Mouse (Mus musculus): ENCODE results near the gene Fam173a.

Fam173a gene

GRCm38 (mm10) chr17:25796951-25797369 lies 4.3 kb upstream of the Fam173a start, which contains the start of gene Metrn:
Metrn (minus strand) TSS chr17:25797136.
- peak; percentile 94 for DNase-seq (ENCODE audit: low spot score)

GRCm38 (mm10) chr17:25796211-25796771 lies 3.6 kb upstream of the Fam173a start:
- peak; percentile 49 for DNase-seq (ENCODE audit: low spot score)

DNA sequence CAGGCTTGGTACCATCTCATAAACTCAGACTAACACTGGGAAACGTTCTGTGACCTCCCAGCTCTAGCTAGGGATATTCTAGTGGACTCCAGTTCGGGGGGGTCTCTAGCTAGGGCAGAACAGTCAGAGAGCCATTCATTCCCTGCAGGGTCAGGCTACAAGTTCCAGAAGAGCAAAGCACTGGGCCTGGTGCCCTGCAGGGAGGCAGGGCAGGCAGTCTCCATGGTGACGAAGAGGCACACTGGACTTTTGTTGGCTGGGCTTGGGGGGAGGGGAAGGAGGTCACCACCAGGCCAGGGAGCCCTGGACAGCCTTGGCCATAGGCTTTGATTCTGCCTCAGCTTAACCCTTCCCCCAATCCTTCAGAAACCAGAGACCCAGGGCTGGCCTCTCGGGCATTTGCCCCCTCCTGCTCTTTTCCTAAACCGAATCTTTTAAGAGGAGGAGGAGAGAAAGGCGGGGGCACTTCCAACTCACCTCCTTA lies 3.0 kb upstream of the Fam173a start, which contains the start of gene AC134908.4:
Gene AC134908.4 (minus strand): TSS at position 51 of the 484 bp plus-strand sequence.
- peak; percentile 96 for DNase-seq (ENCODE audit: low spot score)

- DNase-seq (ENCODE audit: low spot score), result no peak
These were observed 2.3 kb upstream of the Fam173a start for GRCm38 (mm10) chr17:25794998-25795397.

DNA sequence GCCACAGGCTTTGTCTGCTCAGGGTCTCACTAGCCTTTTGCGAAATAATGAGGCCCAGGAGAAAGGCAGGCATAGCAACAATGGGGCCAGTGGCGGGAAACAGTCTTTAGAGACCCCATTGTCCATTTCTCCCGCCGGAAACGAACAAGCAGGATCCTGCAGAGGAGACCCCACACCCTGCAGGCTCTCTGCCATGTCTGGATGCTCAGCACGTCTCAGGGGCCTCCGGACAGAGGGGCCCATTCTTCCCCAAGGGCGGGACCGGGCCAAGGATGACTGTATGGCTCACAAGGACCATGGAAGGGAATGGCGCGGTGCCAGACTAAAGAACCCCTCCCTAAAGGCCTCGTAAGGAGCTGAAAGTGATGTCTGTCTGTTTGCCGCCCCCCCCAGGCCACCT lies 1.5 kb upstream of the Fam173a start:
- peak; percentile 55 for DNase-seq (ENCODE audit: low spot score)

GRCm38 (mm10) chr17:25791843-25792527 lies 716 bp downstream of the Fam173a start:
- DNase-seq (ENCODE audit: low spot score), result peak; percentile 86

- peak; percentile 50 for DNase-seq (ENCODE audit: low spot score)
These were observed 1.3 kb downstream of the Fam173a start for GRCm38 (mm10) chr17:25791320-25791842.

DNA sequence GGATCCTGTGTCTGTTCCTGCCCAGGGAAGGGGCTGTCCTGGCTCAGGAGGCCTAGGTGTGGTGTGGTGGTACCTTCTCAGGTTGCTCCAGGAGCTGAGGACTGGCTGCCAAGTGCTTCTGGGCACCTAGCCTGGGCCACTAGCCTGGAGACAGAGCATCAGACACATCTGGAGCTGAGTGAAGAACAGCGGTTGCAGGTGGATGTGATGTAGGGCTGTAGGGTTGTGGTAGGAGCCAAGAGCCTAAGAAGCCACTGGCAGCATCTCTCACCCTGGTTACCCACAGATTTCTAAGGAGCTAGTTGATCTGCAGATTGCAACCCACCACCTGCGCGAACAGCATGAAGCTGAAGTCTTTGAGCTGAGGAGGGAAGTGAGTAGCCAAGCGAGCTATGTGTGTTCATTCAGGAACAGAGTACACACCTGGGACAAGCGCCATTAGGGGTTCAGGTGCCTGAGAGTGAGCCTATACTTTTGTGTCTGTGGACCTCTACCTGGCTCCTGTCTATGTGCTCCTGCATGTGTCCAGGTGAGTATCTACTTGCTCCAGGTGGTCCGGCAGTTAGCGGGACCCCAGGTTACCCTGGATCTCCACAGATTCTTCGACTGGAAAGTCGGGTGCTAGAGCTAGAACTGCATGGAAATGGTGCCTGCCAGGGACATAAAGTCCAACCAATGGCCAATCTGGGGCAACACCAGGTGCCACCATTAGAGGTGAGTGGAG lies 5.8 kb downstream of the Fam173a start:
- no peak for DNase-seq (ENCODE audit: low spot score)

DNA sequence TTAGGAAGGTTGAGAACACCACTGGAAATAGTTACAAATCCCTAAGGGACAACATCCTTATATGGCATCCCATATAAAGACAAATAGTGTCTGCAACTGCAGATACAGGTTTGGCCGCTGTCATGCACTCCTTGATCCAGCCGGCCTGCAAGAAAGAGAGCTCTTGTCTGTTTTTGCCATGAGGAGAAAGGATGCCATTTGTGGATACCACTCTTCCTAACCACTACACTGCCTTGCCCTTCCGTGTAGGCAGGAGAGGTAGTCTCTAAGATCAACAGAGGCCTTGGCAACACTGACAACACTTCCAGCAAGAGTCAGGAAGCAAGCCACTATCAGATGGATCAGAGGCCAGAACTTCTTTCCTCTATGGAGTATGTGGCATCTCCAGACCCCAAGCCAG lies 6.4 kb downstream of the Fam173a start, which contains the start of gene Ccdc78:
Gene Ccdc78 (plus strand): TSS at position 301 of the 400 bp plus-strand sequence.
- DNase-seq (ENCODE audit: low spot score), result no peak

DNA sequence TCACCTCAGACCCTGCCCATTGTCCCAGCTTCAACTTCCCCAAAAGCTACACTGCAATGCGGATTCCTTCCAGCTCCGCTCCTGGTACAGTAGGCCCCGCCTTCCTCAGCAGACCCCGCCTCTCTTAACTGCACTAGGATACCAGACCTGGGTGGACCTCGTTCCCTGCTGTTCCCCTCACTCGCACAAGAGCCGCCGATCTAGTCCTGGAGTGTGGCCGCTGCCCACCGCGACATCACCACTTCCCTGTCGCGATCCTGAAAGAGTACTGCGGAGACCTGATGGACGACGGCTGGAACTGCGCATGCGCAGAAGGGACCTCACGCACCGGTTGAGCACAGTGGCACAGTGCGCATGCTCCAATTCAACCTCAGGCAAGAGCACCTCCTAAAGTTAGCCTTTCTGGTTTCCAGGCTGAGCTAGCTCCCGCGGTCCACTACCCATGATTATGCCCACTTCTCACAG lies 7.4 kb downstream of the Fam173a start, which contains the start of gene Haghl:
Gene Haghl (minus strand): TSS at position 393 of the 465 bp plus-strand sequence.
- DNase-seq (ENCODE audit: low spot score), result peak; percentile 99

GRCm38 (mm10) chr17:25783861-25784574 lies 8.7 kb downstream of the Fam173a start:
- no peak for DNase-seq (ENCODE audit: low spot score)

- no peak for DNase-seq (ENCODE audit: low spot score)
These were observed 9.6 kb downstream of the Fam173a start for GRCm38 (mm10) chr17:25783086-25783485.

- DNase-seq (ENCODE audit: low spot score), result no peak
These were observed 11.4 kb downstream of the Fam173a start for GRCm38 (mm10) chr17:25781339-25781738.

- DNase-seq (ENCODE audit: low spot score), result no peak
These were observed 14.8 kb downstream of the Fam173a start for GRCm38 (mm10) chr17:25777948-25778347.

- DNase-seq (ENCODE audit: low spot score), result no peak
These were observed 17.2 kb downstream of the Fam173a start for GRCm38 (mm10) chr17:25775318-25776062.

GRCm38 (mm10) chr17:25773549-25774120 lies 19.1 kb downstream of the Fam173a start, which contains the start of gene Narfl:
Narfl (plus strand) TSS chr17:25773776.
- DNase-seq (ENCODE audit: low spot score), result peak; percentile 99

DNA sequence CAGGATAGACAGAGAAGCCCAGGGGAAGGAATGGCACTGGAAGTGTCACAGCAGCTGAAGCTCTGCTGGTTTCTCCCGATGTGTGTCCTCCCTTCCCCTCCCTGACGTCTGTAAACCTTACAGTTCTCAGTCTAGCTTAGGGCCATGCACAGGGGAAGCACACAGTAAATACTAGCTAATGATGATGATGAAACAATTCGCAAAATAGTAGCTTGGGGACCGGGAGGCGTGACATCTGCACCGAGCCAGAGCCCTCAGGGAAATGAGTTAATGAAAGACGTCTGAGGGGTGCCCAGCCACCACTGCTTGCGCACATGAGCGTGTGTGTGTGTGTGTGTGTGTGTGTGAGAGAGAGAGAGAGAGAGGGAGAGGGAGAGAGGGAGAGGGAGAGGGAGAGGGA lies 23.4 kb downstream of the Fam173a start:
- no peak for DNase-seq (ENCODE audit: low spot score)

- DNase-seq (ENCODE audit: low spot score), result peak; percentile 20
These were observed 26.8 kb downstream of the Fam173a start for GRCm38 (mm10) chr17:25765886-25766285.

DNA sequence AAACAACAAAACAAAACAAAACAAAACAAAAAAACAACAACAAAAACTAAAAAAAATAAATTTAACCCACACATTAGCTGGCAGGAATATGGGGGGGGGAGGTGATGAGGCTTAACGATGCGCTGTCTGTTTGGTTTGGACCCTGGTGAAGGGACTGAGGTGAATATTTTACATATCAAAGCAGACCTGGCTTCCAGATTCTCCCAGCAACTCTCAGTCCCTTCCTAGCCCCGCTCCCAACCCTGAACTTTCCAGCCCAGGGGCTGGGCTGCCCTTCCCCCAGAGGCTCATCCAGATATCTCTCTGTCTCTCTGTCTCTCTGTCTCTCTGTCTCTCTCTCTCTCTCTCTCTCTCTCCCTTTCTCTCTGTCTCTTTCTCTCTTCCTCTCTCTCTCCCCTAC lies 30.1 kb downstream of the Fam173a start:
- no peak for DNase-seq (ENCODE audit: low spot score)

DNA sequence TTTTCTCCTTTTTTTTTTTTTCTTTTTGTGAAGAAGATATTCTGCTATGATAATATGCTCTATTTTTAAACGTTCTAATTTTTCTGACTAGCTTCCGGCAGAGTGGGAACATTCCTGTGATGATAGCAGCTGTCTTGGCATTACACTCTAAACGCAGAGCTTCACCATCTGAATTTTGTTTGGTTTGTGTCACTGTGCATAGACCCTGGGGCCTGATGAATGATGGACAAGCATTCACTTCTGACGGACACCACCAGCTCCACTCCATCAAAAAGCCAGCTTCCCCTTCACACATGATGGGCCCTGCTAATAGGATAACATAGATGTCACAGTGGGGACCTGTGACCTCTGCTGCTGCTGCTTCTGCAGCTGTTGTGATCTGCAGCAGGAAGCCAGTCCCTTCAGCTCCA lies 31.1 kb downstream of the Fam173a start:
- DNase-seq (ENCODE audit: low spot score), result peak; percentile 45

All from embryo, embryonic 10 days (tissue).